Mouse (Mus musculus) erythroblast, embryonic 14.5 days (primary cell): ENCODE measurements around the gene Slc44a2.

Experiments used
- GATA1 ChIP-seq: IDR thresholded peaks from 2 replicates; pipeline ENCODE4 v1.6.1; 2012; ENCODE audit warnings: low read length, inconsistent platforms, mixed read lengths
- TAL1 ChIP-seq: IDR thresholded peaks from 3 replicates; pipeline ENCODE4 v1.6.1; 2012; ENCODE audit warnings: low read length, inconsistent platforms, mixed read lengths

- TF ChIP-seq GATA1 (no peak), TAL1 (no peak)
These were observed 14.2 kb downstream of the Slc44a2 start for GRCm38 (mm10) chr9:21334747-21335146.
